Mouse (Mus musculus): Measurements from ENCODE around the gene Ifna11. TPM values are rescaled to one million over a fixed set of nuclear protein-coding genes. Genes with fewer than 3 reads are reported as not detected.
"Not testable (repeated sequence)": the region's sequence is repeated elsewhere in the genome, so short reads cannot be mapped to it uniquely, and the experiment has no call there.

Ifna11 gene
- polyA plus RNA-seq, 1 experiment from 2014 or later, result not detected

DNA sequence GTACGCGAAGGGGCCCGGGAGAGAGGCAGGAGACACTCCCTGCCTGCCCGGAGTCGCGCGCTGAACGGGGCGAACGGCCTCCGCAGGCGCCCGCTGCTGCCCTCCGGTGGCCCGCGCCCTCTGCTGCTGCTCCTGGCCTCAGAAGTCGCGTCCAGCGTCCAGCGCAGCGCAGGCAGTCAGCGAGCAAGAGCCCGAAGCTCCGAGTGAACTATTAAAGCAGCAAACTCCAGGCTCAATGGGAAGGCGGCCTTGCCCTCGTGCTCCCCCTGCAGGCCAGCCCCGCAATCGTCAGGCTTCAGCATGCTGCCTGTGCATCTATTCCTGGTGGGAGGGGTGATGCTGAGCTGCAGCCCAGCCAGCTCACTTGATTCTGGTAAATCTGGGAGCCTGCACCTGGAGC, 28.5 kb upstream of the Ifna11 start, which contains the start of gene Gm13278:
TSS of gene Gm13278 (plus strand) at position 301 of the 400 bp plus-strand sequence.
- not testable (repeated sequence) for H3K27ac ChIP-seq (replicated peaks; ENCODE audit: low read depth, low read length); H3K4me3 ChIP-seq (ENCODE audit: low read depth, low read length); H3K27me3 ChIP-seq (replicated peaks; ENCODE audit: control insufficient read depth, insufficient read depth, low read length); H3K36me3 ChIP-seq (ENCODE audit: control insufficient read depth, insufficient read depth, low read length); DNase-seq (ENCODE audit: low spot score); H3K4me2 ChIP-seq (ENCODE audit: low read depth, low read length); H3K4me1 ChIP-seq (ENCODE audit: control insufficient read depth, insufficient read depth, low read length); H3K9ac ChIP-seq (ENCODE audit: low read depth, low read length); H3K9me3 ChIP-seq (ENCODE audit: control insufficient read depth, low read length); ATAC-seq (ENCODE audit: low read depth)
- WGBS, result no CpG with 5 or more reads among the region's 28 CpGs

DNA sequence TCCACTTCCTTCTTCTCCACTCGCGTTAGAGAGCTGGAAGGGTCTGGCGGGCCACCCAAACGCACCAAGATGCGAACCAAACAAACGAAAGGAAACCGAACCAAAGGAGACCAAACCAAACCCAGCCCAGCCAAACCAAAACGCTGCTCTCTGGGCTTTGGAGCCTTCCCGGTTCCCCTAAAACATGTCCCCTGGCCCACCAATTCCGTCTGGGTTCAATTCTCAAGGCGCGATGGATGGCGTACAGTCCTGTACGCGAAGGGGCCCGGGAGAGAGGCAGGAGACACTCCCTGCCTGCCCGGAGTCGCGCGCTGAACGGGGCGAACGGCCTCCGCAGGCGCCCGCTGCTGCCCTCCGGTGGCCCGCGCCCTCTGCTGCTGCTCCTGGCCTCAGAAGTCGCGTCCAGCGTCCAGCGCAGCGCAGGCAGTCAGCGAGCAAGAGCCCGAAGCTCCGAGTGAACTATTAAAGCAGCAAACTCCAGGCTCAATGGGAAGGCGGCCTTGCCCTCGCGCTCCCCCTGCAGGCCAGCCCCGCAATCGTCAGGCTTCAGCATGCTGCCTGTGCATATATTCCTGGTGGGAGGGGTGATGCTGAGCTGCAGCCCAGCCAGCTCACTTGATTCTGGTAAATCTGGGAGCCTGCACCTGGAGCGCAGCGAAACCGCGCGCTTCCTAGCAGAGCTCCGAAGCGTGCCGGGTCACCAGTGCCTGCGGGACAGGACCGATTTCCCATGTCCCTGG, 25.7 kb upstream of the Ifna11 start, which contains the start of gene Gm13275:
TSS of gene Gm13275 (plus strand) at position 552 of the 740 bp plus-strand sequence.
- not testable (repeated sequence) for H3K36me3 ChIP-seq (ENCODE audit: control insufficient read depth, insufficient read depth, low read length); H3K27me3 ChIP-seq (replicated peaks; ENCODE audit: control insufficient read depth, insufficient read depth, low read length); H3K4me3 ChIP-seq (ENCODE audit: low read depth, low read length); DNase-seq (ENCODE audit: low spot score); H3K4me2 ChIP-seq (ENCODE audit: low read depth, low read length); H3K27ac ChIP-seq (replicated peaks; ENCODE audit: low read depth, low read length); ATAC-seq (ENCODE audit: low read depth); H3K9ac ChIP-seq (ENCODE audit: low read depth, low read length); H3K4me1 ChIP-seq (ENCODE audit: control insufficient read depth, insufficient read depth, low read length); H3K9me3 ChIP-seq (ENCODE audit: control insufficient read depth, low read length)
- no CpG with 5 or more reads among the region's 52 CpGs for WGBS

DNA sequence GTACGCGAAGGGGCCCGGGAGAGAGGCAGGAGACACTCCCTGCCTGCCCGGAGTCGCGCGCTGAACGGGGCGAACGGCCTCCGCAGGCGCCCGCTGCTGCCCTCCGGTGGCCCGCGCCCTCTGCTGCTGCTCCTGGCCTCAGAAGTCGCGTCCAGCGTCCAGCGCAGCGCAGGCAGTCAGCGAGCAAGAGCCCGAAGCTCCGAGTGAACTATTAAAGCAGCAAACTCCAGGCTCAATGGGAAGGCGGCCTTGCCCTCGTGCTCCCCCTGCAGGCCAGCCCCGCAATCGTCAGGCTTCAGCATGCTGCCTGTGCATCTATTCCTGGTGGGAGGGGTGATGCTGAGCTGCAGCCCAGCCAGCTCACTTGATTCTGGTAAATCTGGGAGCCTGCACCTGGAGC, 22.7 kb upstream of the Ifna11 start, which contains the start of gene Gm13279:
TSS of gene Gm13279 (plus strand) at position 301 of the 400 bp plus-strand sequence.
- not testable (repeated sequence) for H3K27ac ChIP-seq (replicated peaks; ENCODE audit: low read depth, low read length); H3K9ac ChIP-seq (ENCODE audit: low read depth, low read length); H3K4me3 ChIP-seq (ENCODE audit: low read depth, low read length); ATAC-seq (ENCODE audit: low read depth); H3K4me1 ChIP-seq (ENCODE audit: control insufficient read depth, insufficient read depth, low read length); H3K4me2 ChIP-seq (ENCODE audit: low read depth, low read length); H3K9me3 ChIP-seq (ENCODE audit: control insufficient read depth, low read length); H3K36me3 ChIP-seq (ENCODE audit: control insufficient read depth, insufficient read depth, low read length); DNase-seq (ENCODE audit: low spot score); H3K27me3 ChIP-seq (replicated peaks; ENCODE audit: control insufficient read depth, insufficient read depth, low read length)
- no CpG with 5 or more reads among the region's 28 CpGs for WGBS

DNA sequence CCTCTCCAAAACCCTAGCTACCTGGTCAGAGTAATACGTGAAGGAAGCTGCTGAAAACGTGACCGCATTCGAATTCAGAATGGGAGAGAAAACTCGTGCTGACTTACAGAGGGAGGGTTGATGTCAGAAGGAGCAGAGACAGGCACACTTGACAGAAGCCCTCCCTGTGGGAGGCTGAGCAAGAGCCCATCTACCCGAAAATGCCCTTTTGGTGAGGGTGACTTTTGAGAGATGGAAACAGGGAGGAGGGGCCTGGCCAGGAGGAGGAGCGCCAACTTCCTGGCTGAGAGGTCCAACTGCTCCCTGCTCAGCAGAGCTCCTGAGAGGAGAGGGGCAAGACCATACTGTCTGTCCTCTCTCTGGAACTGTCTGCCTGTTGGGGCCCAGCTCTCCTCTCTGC, 20.4 kb upstream of the Ifna11 start, which contains the start of gene Gm13285:
TSS of gene Gm13285 (plus strand) at position 301 of the 400 bp plus-strand sequence.
- H3K9ac ChIP-seq (ENCODE audit: low read depth, low read length); H3K36me3 ChIP-seq (ENCODE audit: control insufficient read depth, insufficient read depth, low read length); H3K27me3 ChIP-seq (replicated peaks; ENCODE audit: control insufficient read depth, insufficient read depth, low read length); H3K4me2 ChIP-seq (ENCODE audit: low read depth, low read length); H3K4me1 ChIP-seq (ENCODE audit: control insufficient read depth, insufficient read depth, low read length); DNase-seq (ENCODE audit: low spot score); H3K4me3 ChIP-seq (ENCODE audit: low read depth, low read length); ATAC-seq (ENCODE audit: low read depth); H3K9me3 ChIP-seq (ENCODE audit: control insufficient read depth, low read length); H3K27ac ChIP-seq (replicated peaks; ENCODE audit: low read depth, low read length): not testable (repeated sequence)
- WGBS, result 0% methylated on average over 2 of the region's 7 CpGs

DNA sequence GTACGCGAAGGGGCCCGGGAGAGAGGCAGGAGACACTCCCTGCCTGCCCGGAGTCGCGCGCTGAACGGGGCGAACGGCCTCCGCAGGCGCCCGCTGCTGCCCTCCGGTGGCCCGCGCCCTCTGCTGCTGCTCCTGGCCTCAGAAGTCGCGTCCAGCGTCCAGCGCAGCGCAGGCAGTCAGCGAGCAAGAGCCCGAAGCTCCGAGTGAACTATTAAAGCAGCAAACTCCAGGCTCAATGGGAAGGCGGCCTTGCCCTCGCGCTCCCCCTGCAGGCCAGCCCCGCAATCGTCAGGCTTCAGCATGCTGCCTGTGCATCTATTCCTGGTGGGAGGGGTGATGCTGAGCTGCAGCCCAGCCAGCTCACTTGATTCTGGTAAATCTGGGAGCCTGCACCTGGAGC, 16.8 kb upstream of the Ifna11 start, which contains the start of gene Gm13287:
TSS of gene Gm13287 (plus strand) at position 301 of the 400 bp plus-strand sequence.
- ATAC-seq (ENCODE audit: low read depth); H3K4me3 ChIP-seq (ENCODE audit: low read depth, low read length); H3K4me2 ChIP-seq (ENCODE audit: low read depth, low read length); H3K27me3 ChIP-seq (replicated peaks; ENCODE audit: control insufficient read depth, insufficient read depth, low read length); DNase-seq (ENCODE audit: low spot score); H3K9me3 ChIP-seq (ENCODE audit: control insufficient read depth, low read length); H3K36me3 ChIP-seq (ENCODE audit: control insufficient read depth, insufficient read depth, low read length); H3K4me1 ChIP-seq (ENCODE audit: control insufficient read depth, insufficient read depth, low read length); H3K9ac ChIP-seq (ENCODE audit: low read depth, low read length); H3K27ac ChIP-seq (replicated peaks; ENCODE audit: low read depth, low read length): not testable (repeated sequence)
- WGBS, result no CpG with 5 or more reads among the region's 29 CpGs

DNA sequence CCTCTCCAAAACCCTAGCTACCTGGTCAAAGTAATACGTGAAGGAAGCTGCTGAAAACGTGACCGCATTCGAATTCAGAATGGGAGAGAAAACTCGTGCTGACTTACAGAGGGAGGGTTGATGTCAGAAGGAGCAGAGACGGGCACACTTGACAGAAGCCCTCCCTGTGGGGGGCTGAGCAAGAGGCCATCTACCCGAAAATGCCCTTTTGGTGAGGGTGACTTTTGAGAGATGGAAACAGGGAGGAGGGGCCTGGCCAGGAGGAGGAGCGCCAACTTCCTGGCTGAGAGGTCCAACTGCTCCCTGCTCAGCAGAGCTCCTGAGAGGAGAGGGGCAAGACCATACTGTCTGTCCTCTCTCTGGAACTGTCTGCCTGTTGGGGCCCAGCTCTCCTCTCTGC, 14.5 kb upstream of the Ifna11 start, which contains the start of gene Gm13288:
TSS of gene Gm13288 (plus strand) at position 301 of the 400 bp plus-strand sequence.
- not testable (repeated sequence) for ATAC-seq (ENCODE audit: low read depth); H3K9me3 ChIP-seq (ENCODE audit: control insufficient read depth, low read length); H3K27me3 ChIP-seq (replicated peaks; ENCODE audit: control insufficient read depth, insufficient read depth, low read length); H3K36me3 ChIP-seq (ENCODE audit: control insufficient read depth, insufficient read depth, low read length); DNase-seq (ENCODE audit: low spot score); H3K27ac ChIP-seq (replicated peaks; ENCODE audit: low read depth, low read length); H3K9ac ChIP-seq (ENCODE audit: low read depth, low read length); H3K4me1 ChIP-seq (ENCODE audit: control insufficient read depth, insufficient read depth, low read length)
- Histone ChIP-seq H3K4me2 (ENCODE audit: low read depth, low read length) (peak within 1 kb of the TSS; percentile 32; the same call in 1 of the 2 replicates), H3K4me3 (ENCODE audit: low read depth, low read length) (peak within 1 kb of the TSS; percentile 20; the same call in 1 of the 2 replicates)
- no CpG with 5 or more reads among the region's 8 CpGs for WGBS

DNA sequence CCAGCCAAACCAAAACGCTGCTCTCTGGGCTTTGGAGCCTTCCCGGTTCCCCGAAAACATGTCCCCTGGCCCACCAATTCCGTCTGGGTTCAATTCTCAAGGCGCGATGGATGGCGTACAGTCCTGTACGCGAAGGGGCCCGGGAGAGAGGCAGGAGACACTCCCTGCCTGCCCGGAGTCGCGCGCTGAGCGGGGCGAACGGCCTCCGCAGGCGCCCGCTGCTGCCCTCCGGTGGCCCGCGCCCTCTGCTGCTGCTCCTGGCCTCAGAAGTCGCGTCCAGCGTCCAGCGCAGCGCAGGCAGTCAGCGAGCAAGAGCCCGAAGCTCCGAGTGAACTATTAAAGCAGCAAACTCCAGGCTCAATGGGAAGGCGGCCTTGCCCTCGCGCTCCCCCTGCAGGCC, 14.0 kb upstream of the Ifna11 start:
- not testable (repeated sequence) for H3K9ac ChIP-seq (ENCODE audit: low read depth, low read length); H3K36me3 ChIP-seq (ENCODE audit: control insufficient read depth, insufficient read depth, low read length); H3K9me3 ChIP-seq (ENCODE audit: control insufficient read depth, low read length); ATAC-seq (ENCODE audit: low read depth); DNase-seq (ENCODE audit: low spot score); H3K27me3 ChIP-seq (replicated peaks; ENCODE audit: control insufficient read depth, insufficient read depth, low read length); H3K4me1 ChIP-seq (ENCODE audit: control insufficient read depth, insufficient read depth, low read length); H3K27ac ChIP-seq (replicated peaks; ENCODE audit: low read depth, low read length)
- Histone ChIP-seq H3K4me3 (ENCODE audit: low read depth, low read length) (peak overlapping the region; percentile 20; the same call in 1 of the 2 replicates), H3K4me2 (ENCODE audit: low read depth, low read length) (peak overlapping the region; percentile 32; the same call in 1 of the 2 replicates)
- no CpG with 5 or more reads among the region's 34 CpGs for WGBS

DNA sequence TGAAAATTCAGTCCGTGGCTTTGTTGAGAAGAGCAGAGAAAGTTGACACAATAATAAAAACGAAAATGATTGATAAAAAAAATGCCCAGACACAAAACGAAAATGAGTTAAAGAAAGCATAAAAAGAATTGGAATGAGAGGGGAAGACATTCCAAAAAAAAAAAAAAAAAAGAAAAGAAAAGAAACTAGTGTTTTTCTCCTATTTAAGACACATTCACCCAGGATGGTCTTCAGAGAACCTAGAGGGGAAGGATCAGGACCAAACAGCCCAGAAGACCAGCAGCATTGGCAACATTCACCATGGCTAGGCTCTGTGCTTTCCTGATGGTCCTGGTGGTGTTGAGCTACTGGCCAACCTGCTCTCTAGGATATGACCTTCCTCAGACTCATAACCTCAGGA, 3.8 kb upstream of the Ifna11 start, which contains the start of gene Ifna7:
TSS of gene Ifna7 (plus strand) at position 301 of the 400 bp plus-strand sequence.
- DNase-seq (ENCODE audit: low spot score) (no peak), ATAC-seq (ENCODE audit: low read depth) (no peak)
- Histone ChIP-seq H3K9ac (ENCODE audit: low read depth, low read length) (no peak within 1 kb of the TSS), H3K36me3 (ENCODE audit: control insufficient read depth, insufficient read depth, low read length) (no peaks in the 10 kb centered on the region), H3K4me3 (ENCODE audit: low read depth, low read length) (no peak within 1 kb of the TSS), H3K27ac (replicated peaks; ENCODE audit: low read depth, low read length) (no peak within 1 kb of the TSS), H3K4me2 (ENCODE audit: low read depth, low read length) (no peak within 1 kb of the TSS), H3K27me3 (replicated peaks; ENCODE audit: control insufficient read depth, insufficient read depth, low read length) (no peaks in the 10 kb centered on the region), H3K9me3 (ENCODE audit: control insufficient read depth, low read length) (no peaks in the 10 kb centered on the region), H3K4me1 (ENCODE audit: control insufficient read depth, insufficient read depth, low read length) (no peaks in the 10 kb centered on the region)
- WGBS, result 59% methylated on average over 3 of the region's 3 CpGs

Data from embryonic facial prominence, embryonic 14.5 days (tissue).